In genomic region chr2:179481363-179481762, GRCm38 (mm10) we compare ENCODE assay signal across 22 mouse cellular contexts. TPM values are rescaled to one million over a fixed set of nuclear protein-coding genes. Genes with fewer than 3 reads are reported as not detected.
DNase-seq lines count a peak whose midpoint lies in the region; ATAC-seq lines count a peak whose summit lies in the region.
"Had no signal": no experiment of that assay in that cellular context is flagged by ENCODE, and none has a peak within 500 bp of the region (broad histone marks: within the 10 kb centered on the region; RNA-seq: fewer than 3 reads in every experiment).

No protein-coding gene starts in this region.

- no peaks in the 10 kb centered on the region for H3K27me3 ChIP-seq in forebrain, embryonic 12.5 days
- H3K27me3 ChIP-seq in forebrain, embryonic 10.5 days (ENCODE audit: poor library complexity, severe bottlenecking), result no peaks in the 10 kb centered on the region
- H3K27me3 ChIP-seq in hindbrain, embryonic 15.5 days, result no peaks in the 10 kb centered on the region
- H3K27me3 ChIP-seq in hindbrain, embryonic 12.5 days, result no peaks in the 10 kb centered on the region
- H3K27me3 ChIP-seq in neural tube, embryonic 15.5 days (replicated peaks), result no peaks in the 10 kb centered on the region
- H3K27me3 ChIP-seq: embryonic facial prominence, embryonic 15.5 days; heart, embryonic 12.5 days had no signal

- H3K4me1 ChIP-seq in forebrain, embryonic 12.5 days, result peaks cover 20% of the 10 kb centered on the region
- peaks cover 20% of the 10 kb centered on the region for H3K4me1 ChIP-seq in forebrain, embryonic 10.5 days
- H3K4me1 ChIP-seq in hindbrain, embryonic 15.5 days (replicated peaks), result peaks cover 22% of the 10 kb centered on the region
- H3K4me1 ChIP-seq in hindbrain, embryonic 12.5 days, result peaks cover 6% of the 10 kb centered on the region
- H3K4me1 ChIP-seq in neural tube, embryonic 15.5 days, result peaks cover 32% of the 10 kb centered on the region
- H3K4me1 ChIP-seq: embryonic facial prominence, embryonic 15.5 days; heart, embryonic 12.5 days had no signal

- no peak overlapping the region for H3K9ac ChIP-seq in forebrain, embryonic 12.5 days
- no peak overlapping the region for H3K9ac ChIP-seq in hindbrain, embryonic 15.5 days
- H3K9ac ChIP-seq in hindbrain, embryonic 12.5 days, result no peak overlapping the region
- no peak overlapping the region for H3K9ac ChIP-seq in neural tube, embryonic 15.5 days (replicated peaks)
- H3K9ac ChIP-seq: embryonic facial prominence, embryonic 15.5 days; heart, embryonic 12.5 days had no signal

- no peak overlapping the region for H3K4me3 ChIP-seq in forebrain, embryonic 12.5 days (replicated peaks)
- no peak overlapping the region for H3K4me3 ChIP-seq in forebrain, embryonic 10.5 days
- no peak overlapping the region for H3K4me3 ChIP-seq in hindbrain, embryonic 15.5 days
- H3K4me3 ChIP-seq in hindbrain, embryonic 12.5 days, result no peak overlapping the region
- no peak overlapping the region for H3K4me3 ChIP-seq in neural tube, embryonic 15.5 days (replicated peaks)
- H3K4me3 ChIP-seq: embryonic facial prominence, embryonic 15.5 days; erythroblast, embryonic 14.5 days; gastrocnemius, adult 2 months; heart, embryonic 12.5 days; hindbrain, embryonic 10.5 days had no signal

- H3K9me3 ChIP-seq in forebrain, embryonic 12.5 days, result no peaks in the 10 kb centered on the region
- H3K9me3 ChIP-seq in forebrain, embryonic 10.5 days, result no peaks in the 10 kb centered on the region
- H3K9me3 ChIP-seq in hindbrain, embryonic 15.5 days, result no peaks in the 10 kb centered on the region
- no peaks in the 10 kb centered on the region for H3K9me3 ChIP-seq in hindbrain, embryonic 12.5 days (replicated peaks)
- no peaks in the 10 kb centered on the region for H3K9me3 ChIP-seq in neural tube, embryonic 15.5 days (replicated peaks)
- H3K9me3 ChIP-seq: embryonic facial prominence, embryonic 15.5 days; hindbrain, embryonic 10.5 days had no signal

- ATAC-seq in forebrain, embryonic 12.5 days (ENCODE audit: low FRiP score), result peak; percentile 4; the same call in 1 of the 2 replicates
- ATAC-seq in hindbrain, embryonic 15.5 days (ENCODE audit: low FRiP score, low read depth), result no peak
- ATAC-seq in hindbrain, embryonic 12.5 days (ENCODE audit: low FRiP score), result no peak
- 0 out of 2 replicates have a peak, but pooled peaks have one; percentile 36 for ATAC-seq in neural tube, embryonic 15.5 days (ENCODE audit: low FRiP score)
- ATAC-seq: CD4-positive, CD25-positive, alpha-beta regulatory T cell, adult 4 months had no signal

- DNase-seq in forebrain, embryonic 10.5 days (ENCODE audit: extremely low spot score, low spot score), result no peak
- peak; percentile 58 for DNase-seq in retina, postnatal 1 day
- no peak for DNase-seq in retina, embryonic 14.5 days (ENCODE audit: low spot score)
- DNase-seq in right cerebral cortex, adult 2 months (ENCODE audit: low spot score in 2 of 2), result no peak
- DNase-seq: adrenal gland, adult 8-10 months; adrenal gland, postnatal 36 days; B cell, adult 2 months; cerebellum, adult 11 months; cerebellum, adult 8-10 months; embryo, embryonic 11 days; gastrocnemius, adult 2 months; gastrocnemius, postnatal 25 days had no signal

- H3K36me3 ChIP-seq in forebrain, embryonic 12.5 days (replicated peaks), result no peaks in the 10 kb centered on the region
- no peaks in the 10 kb centered on the region for H3K36me3 ChIP-seq in forebrain, embryonic 10.5 days (replicated peaks)
- H3K36me3 ChIP-seq in hindbrain, embryonic 15.5 days, result no peaks in the 10 kb centered on the region
- H3K36me3 ChIP-seq in hindbrain, embryonic 12.5 days, result no peaks in the 10 kb centered on the region
- H3K36me3 ChIP-seq in neural tube, embryonic 15.5 days, result no peaks in the 10 kb centered on the region
- H3K36me3 ChIP-seq: embryonic facial prominence, embryonic 15.5 days; G1E; heart, embryonic 12.5 days; hindbrain, embryonic 10.5 days had no signal

- no peak overlapping the region for H3K27ac ChIP-seq in forebrain, embryonic 12.5 days
- H3K27ac ChIP-seq in forebrain, embryonic 10.5 days, result no peak overlapping the region
- H3K27ac ChIP-seq in hindbrain, embryonic 15.5 days (replicated peaks), result peak overlapping the region; percentile 55; the same call in 1 of the 2 replicates
- no peak overlapping the region for H3K27ac ChIP-seq in hindbrain, embryonic 12.5 days
- H3K27ac ChIP-seq in neural tube, embryonic 15.5 days (replicated peaks), result peak overlapping the region; percentile 28; the same call in 1 of the 2 replicates
- H3K27ac ChIP-seq: embryonic facial prominence, embryonic 15.5 days; gastrocnemius, adult 2 months; hindbrain, embryonic 10.5 days had no signal

- H3K4me2 ChIP-seq in forebrain, embryonic 12.5 days, result no peak overlapping the region
- no peak overlapping the region for H3K4me2 ChIP-seq in hindbrain, embryonic 15.5 days
- no peak overlapping the region for H3K4me2 ChIP-seq in hindbrain, embryonic 12.5 days (replicated peaks)
- H3K4me2 ChIP-seq in neural tube, embryonic 15.5 days, result peak overlapping the region; percentile 23; the same call in 1 of the 2 replicates
- H3K4me2 ChIP-seq: embryonic facial prominence, embryonic 15.5 days; heart, embryonic 12.5 days had no signal

- WGBS in forebrain, embryonic 12.5 days, result 58% methylated on average over 10 of the region's 10 CpGs
- WGBS in forebrain, embryonic 10.5 days, result 82% methylated on average over 10 of the region's 10 CpGs
- 52% methylated on average over 10 of the region's 10 CpGs for WGBS in hindbrain, embryonic 15.5 days
- WGBS in hindbrain, embryonic 12.5 days, result 82% methylated on average over 10 of the region's 10 CpGs
- 22% methylated on average over 10 of the region's 10 CpGs for WGBS in neural tube, embryonic 15.5 days

RNA-seq across cellular contexts. Expression of gene Cdh4, which starts 39.1 kb away (rescaled TPM):
- 29.4 and 30.7 TPM in 2 replicates for polyA plus RNA-seq in forebrain, embryonic 12.5 days (2016; fragmentation: Nextera tagmentation; extraction: Ambion mirVana)
- polyA plus RNA-seq in forebrain, embryonic 10.5 days (2016; fragmentation: Nextera tagmentation; extraction: Ambion mirVana), result 16.0 and 17.0 TPM in 2 replicates
- polyA plus RNA-seq in hindbrain, embryonic 15.5 days (2015; fragmentation: Nextera tagmentation; extraction: Ambion mirVana), result 42.4 and 50.0 TPM in 2 replicates
- polyA plus RNA-seq in hindbrain, embryonic 12.5 days (2016; fragmentation: Nextera tagmentation; extraction: Ambion mirVana), result 25.1 and 26.1 TPM in 2 replicates
- 39.6 TPM in 2 replicates for polyA plus RNA-seq in neural tube, embryonic 15.5 days (2015; fragmentation: Nextera tagmentation; extraction: Ambion mirVana)
- polyA plus RNA-seq: CD4-positive, CD25-positive, alpha-beta regulatory T cell, adult 4 months; erythroblast, embryonic 14.5 days; G1E had no signal

Comparison
In these comparisons a context has a peak if more than half of its experiments do, and no peak if none do; other contexts are left out.
1. H3K27ac ChIP-seq: peak in hindbrain, embryonic 15.5 days (single experiment) and neural tube, embryonic 15.5 days (single experiment); none in forebrain, embryonic 12.5 days (single experiment), forebrain, embryonic 10.5 days (single experiment) and hindbrain, embryonic 12.5 days (single experiment).
2. ATAC-seq: peak in forebrain, embryonic 12.5 days (single experiment) and neural tube, embryonic 15.5 days (single experiment); none in hindbrain, embryonic 15.5 days (single experiment) and hindbrain, embryonic 12.5 days (single experiment).